Mouse (Mus musculus) fat pad, adult 2 months (tissue): Measurements from ENCODE around the gene Rab3ip.

Experiments
- DNase-seq: peaks from one replicate; pipeline ENCODE4 v3.0.0-alpha.2; 2011; ENCODE audit warnings: low read depth, low spot score; ENCODE audit errors: extremely low read depth

The Rab3ip gene

GRCm38 (mm10) chr10:116872016-116872410, 78.6 kb downstream of the Rab3ip start:
- DNase-seq = no peak

- no peak for DNase-seq
Measured at GRCm38 (mm10) chr10:116871329-116872015, 79.1 kb downstream of the Rab3ip start.

- no peak for DNase-seq
Measured at GRCm38 (mm10) chr10:116870819-116871218, 79.8 kb downstream of the Rab3ip start.
